Mouse (Mus musculus) bone marrow, adult 2 months (tissue): ENCODE measurements around the gene Pgap3.

Source experiments
- CTCF ChIP-seq: fragments of 200-500 bp; IDR thresholded peaks from 2 replicates; pipeline ENCODE4 v1.5.1; 2011; ENCODE audit warnings: low read length, control low read depth; ENCODE audit not compliant: control insufficient read depth, insufficient read depth
- POLR2A ChIP-seq: fragments of 200-500 bp; IDR thresholded peaks from 2 replicates; pipeline ENCODE4 v1.6.1; 2011; ENCODE audit warnings: low read depth, mild to moderate bottlenecking, control low read depth, low read length, borderline replicate concordance; ENCODE audit not compliant: control insufficient read depth

GRCm38 (mm10) chr11:98443688-98444087 is 43.4 kb upstream of the Pgap3 start:
- no peak for TF ChIP-seq CTCF
- TF ChIP-seq POLR2A = no peak
